Mouse (Mus musculus) cerebellum, adult 2 months (tissue): Measurements from ENCODE around the gene Nbl1. TPM values are rescaled to one million over a fixed set of nuclear protein-coding genes. Genes with fewer than 3 reads are reported as not detected.

Experiments
- DNase-seq, 2 experiments: peaks; one replicate each; pipeline ENCODE4 v3.0.0; 2021
- H3K27ac ChIP-seq: fragments of 200-500 bp; 2 replicates; pipeline ENCODE4 v1.5.1; 2012; ENCODE audit warnings: low read length, control low read depth, inconsistent platforms; ENCODE audit not compliant: insufficient read depth
- H3K27me3 ChIP-seq: fragments of 200-500 bp; 2 replicates; pipeline ENCODE4 v1.6.1; 2012; ENCODE audit warnings: inconsistent platforms, mild to moderate bottlenecking, low read length, moderate library complexity; ENCODE audit not compliant: control insufficient read depth, insufficient read depth
- H3K4me1 ChIP-seq: fragments of 200-500 bp; 2 replicates; pipeline ENCODE4 v1.6.1; 2011; ENCODE audit warnings: low read length; ENCODE audit not compliant: control insufficient read depth, insufficient read depth
- H3K4me3 ChIP-seq: fragments of 200-500 bp; replicated peaks from 2 replicates; pipeline ENCODE3; 2011; ENCODE audit warnings: mild to moderate bottlenecking, low read depth, low read length, control low read depth; ENCODE audit not compliant: insufficient read depth
- CTCF ChIP-seq: fragments of 200-500 bp; IDR thresholded peaks from 2 replicates; pipeline ENCODE4 v1.5.1; 2011; ENCODE audit warnings: low read depth, mild to moderate bottlenecking, control low read depth, low read length, moderate library complexity, borderline replicate concordance; ENCODE audit not compliant: insufficient read depth
- POLR2A ChIP-seq: fragments of 200-500 bp; IDR thresholded peaks from 2 replicates; pipeline ENCODE4 v1.6.1; 2011; ENCODE audit warnings: low read length, control low read depth, borderline replicate concordance; ENCODE audit not compliant: insufficient read depth
- WGBS: fragments of 180-500 bp; shearing (Covaris S2); methylation state at CpG from one replicate; pipeline ENCODE4 v1.1.7; 2018; 5-methylcytosine and 5-hydroxymethylcytosine counted together
- polyA plus RNA-seq: library from polyadenylated mRNA; depleted of rRNA; stranded (reverse); fragments of >200 nt; gene quantifications from 2 replicates; pipeline ENCODE4 v1.2.3, GENCODE M21; 2012; rRNA removed

The Nbl1 gene
- polyA plus RNA-seq, 1 experiment = 55.0 TPM

DNA sequence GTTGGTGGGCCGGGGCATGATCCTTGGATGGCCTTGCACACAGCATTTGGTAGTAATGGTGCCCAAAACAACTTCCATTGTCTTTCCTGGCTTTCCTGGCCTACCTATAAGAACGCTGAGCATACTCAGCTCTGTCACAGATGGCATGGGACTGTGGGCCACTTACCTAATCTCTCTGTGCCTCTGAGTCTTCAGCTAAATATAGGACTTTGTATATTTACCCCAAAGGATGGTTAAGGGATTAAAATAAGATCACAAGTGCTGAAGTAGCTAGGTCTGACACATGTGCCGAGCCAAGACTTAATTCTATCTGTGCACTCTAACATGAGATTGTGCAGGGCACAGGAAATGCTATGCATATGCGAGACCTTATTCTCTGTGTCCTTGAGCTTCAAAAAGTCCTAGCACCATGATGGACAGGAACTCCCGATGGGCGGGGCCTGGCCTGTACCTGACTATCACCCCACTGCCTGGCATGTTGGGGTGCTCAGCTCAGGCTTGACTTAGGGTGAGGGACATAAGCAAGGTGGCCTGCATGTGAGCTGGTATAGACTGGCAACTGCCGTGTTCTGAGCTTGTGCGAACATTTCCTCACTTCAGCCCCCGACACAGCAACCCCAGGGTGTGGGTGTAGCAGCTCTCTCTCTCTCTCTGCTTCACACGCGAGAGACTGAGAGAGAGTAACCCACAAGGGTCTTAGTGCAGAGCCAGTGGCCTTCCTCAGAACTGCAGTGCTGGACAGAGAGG is 59.4 kb downstream of the Nbl1 start:
- Histone ChIP-seq H3K4me1 (no peaks in the 10 kb centered on the region; the same call in 1 of the 2 replicates), H3K4me3 (no peak overlapping the region), H3K27me3 (no peaks in the 10 kb centered on the region), H3K27ac (no peak overlapping the region)
- WGBS = 87% methylated on average over 11 of the region's 11 CpGs
- TF ChIP-seq POLR2A (no peak), CTCF (no peak)
- no peak for DNase-seq

DNA sequence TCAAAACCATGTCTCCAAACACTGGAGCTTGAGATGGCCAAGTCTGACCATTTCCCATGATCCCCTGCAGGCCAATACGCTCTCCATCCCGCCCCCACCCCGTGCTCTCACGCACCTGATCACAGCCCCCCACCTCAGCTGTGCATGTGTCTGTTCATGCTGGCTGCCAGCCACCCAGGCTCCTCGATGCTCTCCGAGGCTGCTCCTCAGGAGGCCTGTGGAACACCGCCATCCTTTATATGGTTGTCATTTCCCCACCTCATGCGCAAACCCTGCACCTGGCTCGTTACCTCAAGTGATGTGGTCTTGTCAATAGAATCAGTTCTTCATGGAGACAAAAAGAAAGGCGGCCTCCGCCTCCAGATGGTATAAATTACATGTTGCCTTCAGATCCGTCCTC is 60.3 kb downstream of the Nbl1 start:
- Histone ChIP-seq H3K4me1 (no peaks in the 10 kb centered on the region; the same call in 1 of the 2 replicates), H3K4me3 (no peak overlapping the region), H3K27me3 (no peaks in the 10 kb centered on the region), H3K27ac (no peak overlapping the region)
- no peak for TF ChIP-seq POLR2A
- no peak for DNase-seq
- WGBS = 50% methylated on average over 12 of the region's 12 CpGs

Other genes with a start within 250 kb of the Nbl1 start
- 2.0 and 4.7 TPM in 2 replicates for gene Pla2g5, start 229.5 kb downstream of the Nbl1 start, polyA plus RNA-seq
- not detected in 2 replicates for gene Gm13030, start 219.0 kb downstream of the Nbl1 start, polyA plus RNA-seq
- not detected in 2 replicates for gene Pla2g2e, start 215.1 kb downstream of the Nbl1 start, polyA plus RNA-seq
- 8.3 and 9.0 TPM in 2 replicates for gene Otud3, start 179.0 kb downstream of the Nbl1 start, polyA plus RNA-seq
- gene Rnf186, start 125.9 kb downstream of the Nbl1 start, polyA plus RNA-seq = not detected in 2 replicates
- 2.4 and 2.5 TPM in 2 replicates for gene Tmco4, start 120.1 kb downstream of the Nbl1 start, polyA plus RNA-seq
- gene Htr6, start 17.4 kb downstream of the Nbl1 start, polyA plus RNA-seq = 1.1 and 1.2 TPM in 2 replicates
- gene Minos1, start 38.1 kb upstream of the Nbl1 start, polyA plus RNA-seq = 212 and 218 TPM in 2 replicates
- 199 and 220 TPM in 2 replicates for gene Capzb, start 99.9 kb upstream of the Nbl1 start, polyA plus RNA-seq
- gene Pqlc2, start 217.7 kb upstream of the Nbl1 start, polyA plus RNA-seq = 42.3 and 44.4 TPM in 2 replicates
- 22.3 and 25.3 TPM in 2 replicates for gene Akr7a5, start 217.8 kb upstream of the Nbl1 start, polyA plus RNA-seq